Comparison of ENCODE assay signal across 8 mouse cellular contexts in genomic region chr4:133751521-133752448, GRCm38 (mm10). TPM values are rescaled to one million over a fixed set of nuclear protein-coding genes. Genes with fewer than 3 reads are reported as not detected.
A peak's percentile ranks its signal among the peaks of the same experiment; 100 is the strongest.
DNase-seq lines count a peak whose midpoint lies in the region; ATAC-seq lines count a peak whose summit lies in the region.

No protein-coding gene starts in this region.

- no peak for ATAC-seq in midbrain, embryonic 12.5 days (ENCODE audit: low FRiP score, low read depth)

- H3K4me2 ChIP-seq in midbrain, embryonic 12.5 days (replicated peaks), result peak overlapping the region; percentile 96

- H3K27ac ChIP-seq in midbrain, embryonic 12.5 days (replicated peaks), result peak overlapping the region; percentile 100

- H3K9ac ChIP-seq in midbrain, embryonic 12.5 days (replicated peaks), result peak overlapping the region; percentile 100

- DNase-seq in right cerebral cortex, adult 2 months (ENCODE audit: low spot score in 2 of 2), result peak; percentile 43 to 50
- DNase-seq in right cerebral cortex, postnatal 14 days, result no peak
- peak; percentile 66 for DNase-seq in cerebellum, adult 9-11 months
- DNase-seq in frontal cortex, postnatal 36 days (ENCODE audit: low spot score in 2 of 2), result peak; percentile 30 to 70
- DNase-seq in induced T-regulatory cell, adult 2 months (ENCODE audit: low read depth), result peak; percentile 83
- DNase-seq in left cerebral cortex, postnatal 25 days (ENCODE audit: low spot score in 2 of 2), result peak; percentile 56 to 79
- peak; percentile 78 for DNase-seq in splenic B cell, adult 2 months (ENCODE audit: low read depth, low spot score)

- H3K4me3 ChIP-seq in midbrain, embryonic 12.5 days, result peak overlapping the region; percentile 100

- under 1% methylated on average over 31 of the region's 31 CpGs for WGBS in midbrain, embryonic 12.5 days

- H3K27me3 ChIP-seq in midbrain, embryonic 12.5 days, result no peaks in the 10 kb centered on the region
- H3K27me3 ChIP-seq in splenic B cell, adult 2 months (ENCODE audit: control insufficient read depth, insufficient read depth, low read length, poor library complexity, severe bottlenecking), result no peaks in the 10 kb centered on the region

- H3K4me1 ChIP-seq in midbrain, embryonic 12.5 days, result peaks cover 52% of the 10 kb centered on the region

- peaks cover 11% of the 10 kb centered on the region for H3K36me3 ChIP-seq in midbrain, embryonic 12.5 days
- H3K36me3 ChIP-seq in splenic B cell, adult 2 months (ENCODE audit: control insufficient read depth, insufficient read depth, low read length, poor library complexity, severe bottlenecking), result no peaks in the 10 kb centered on the region; the same call in 1 of the 2 replicates

- intact Hi-C loops in left cerebral cortex, postnatal 25 days (cut with DNase I), result loop anchor here (1.0 kb wide), 1 partner anchor 22 kb away; no protein-coding TSS in a partner anchor

- no peaks in the 10 kb centered on the region for H3K9me3 ChIP-seq in midbrain, embryonic 12.5 days

RNA-seq across cellular contexts. Expression of gene Arid1a, which starts 4.8 kb away (rescaled TPM):
- 10 to 100 TPM; 81.0 to 88.3 TPM for total RNA-seq in left cerebral cortex, postnatal 25 days (2021)
- 47.7 and 48.5 TPM in 2 replicates for polyA plus RNA-seq in midbrain, embryonic 12.5 days (2016; fragmentation: Nextera tagmentation; extraction: Ambion mirVana)
